Mouse (Mus musculus): ENCODE results near the gene Zfyve19.

The Zfyve19 gene

DNA sequence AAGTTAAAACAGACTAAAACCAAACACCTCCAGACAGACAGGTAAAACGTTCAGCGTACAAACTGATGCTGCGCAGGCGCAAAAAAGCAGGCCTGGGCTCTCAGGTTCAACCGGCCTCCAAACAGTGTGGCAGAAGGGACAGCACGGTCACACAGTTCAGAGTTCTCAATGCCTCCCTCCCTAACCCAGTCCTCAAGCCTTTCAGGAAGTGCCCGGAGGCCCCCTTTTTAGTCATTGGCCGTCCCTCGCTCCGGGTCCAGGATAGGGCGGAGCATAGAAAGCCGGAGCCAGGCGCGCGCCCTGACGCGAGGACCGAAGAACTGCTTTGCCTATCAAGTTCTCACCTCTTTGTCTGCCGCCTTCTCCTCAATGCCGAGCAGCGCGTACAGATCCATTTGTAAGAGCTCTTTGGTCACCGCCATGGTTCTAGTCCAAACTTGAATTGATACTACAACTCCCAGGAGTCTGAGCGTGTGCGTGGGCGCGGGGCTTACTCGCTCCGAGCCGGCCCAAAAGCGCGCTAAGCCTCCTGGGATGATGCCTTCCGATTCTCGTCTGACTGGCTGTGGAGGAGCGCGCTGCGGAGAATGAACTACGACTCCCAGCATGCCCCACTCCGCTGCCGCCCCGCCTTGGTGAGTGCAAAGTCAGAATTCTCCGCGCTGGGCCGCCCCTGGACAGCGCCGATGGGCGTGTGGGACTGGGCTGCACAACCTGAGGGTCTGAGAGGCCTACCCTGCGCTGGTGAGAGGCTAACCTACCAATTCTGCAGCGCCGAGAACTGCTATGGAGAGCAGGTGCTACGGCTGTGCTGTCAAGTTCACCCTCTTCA lies at the start of gene Zfyve19, which contains the start of gene Dnajc17:
Gene Zfyve19, plus strand, starts transcription at position 274 of the 832 bp plus-strand sequence.
Gene Dnajc17, minus strand, starts transcription at position 452 of the 832 bp plus-strand sequence.
- peak; percentile 94 to 96 for DNase-seq (ENCODE audit: low spot score in 2 of 2)

- DNase-seq (ENCODE audit: low spot score in 2 of 2), result no peak
Measured at GRCm38 (mm10) chr2:119161247-119161646, 47.2 kb upstream of the Zfyve19 start.

DNA sequence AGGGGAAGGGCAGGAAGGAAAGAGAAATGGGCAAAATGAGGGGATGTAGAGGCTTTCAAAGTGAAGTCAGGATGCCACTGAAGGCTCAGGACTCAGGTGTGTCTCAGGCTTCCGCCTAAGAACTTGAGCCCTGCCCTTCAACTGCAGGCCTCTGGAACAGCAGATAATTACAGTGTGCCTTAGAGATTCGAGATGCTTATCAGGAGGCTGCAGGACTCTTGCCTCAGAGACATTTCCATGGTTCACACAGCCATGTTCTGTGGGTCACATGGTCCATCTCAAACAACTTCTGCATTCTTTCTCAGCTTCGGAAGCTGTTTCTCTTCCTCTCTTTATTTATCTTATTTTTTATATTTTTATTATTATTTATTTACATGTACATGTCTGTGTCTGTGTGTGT lies 45.3 kb upstream of the Zfyve19 start:
- no peak for DNase-seq (ENCODE audit: low spot score in 2 of 2)

- DNase-seq (ENCODE audit: low spot score in 2 of 2), result no peak
Measured at GRCm38 (mm10) chr2:119163999-119164398, 44.4 kb upstream of the Zfyve19 start.

DNA sequence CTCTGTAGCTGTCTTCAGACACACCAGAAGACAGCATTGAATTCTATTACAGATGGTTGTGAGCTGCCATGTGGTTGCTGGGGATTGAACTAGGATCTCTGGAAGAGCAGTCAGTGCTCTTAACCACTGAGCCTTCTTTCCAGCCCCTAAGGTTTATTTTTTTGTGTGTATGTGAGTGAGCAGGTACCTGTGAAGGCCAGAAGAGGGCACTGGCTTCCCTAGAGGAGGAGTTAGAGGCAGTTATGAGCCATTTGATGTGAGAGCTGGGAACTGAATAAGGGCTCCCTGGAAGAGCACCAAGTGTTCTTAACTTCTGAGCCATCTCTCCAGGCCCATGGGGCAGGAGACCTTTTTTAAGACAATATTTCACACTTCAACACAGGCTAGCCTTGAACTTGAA lies 43.0 kb upstream of the Zfyve19 start:
- no peak for DNase-seq (ENCODE audit: low spot score in 2 of 2)

DNA sequence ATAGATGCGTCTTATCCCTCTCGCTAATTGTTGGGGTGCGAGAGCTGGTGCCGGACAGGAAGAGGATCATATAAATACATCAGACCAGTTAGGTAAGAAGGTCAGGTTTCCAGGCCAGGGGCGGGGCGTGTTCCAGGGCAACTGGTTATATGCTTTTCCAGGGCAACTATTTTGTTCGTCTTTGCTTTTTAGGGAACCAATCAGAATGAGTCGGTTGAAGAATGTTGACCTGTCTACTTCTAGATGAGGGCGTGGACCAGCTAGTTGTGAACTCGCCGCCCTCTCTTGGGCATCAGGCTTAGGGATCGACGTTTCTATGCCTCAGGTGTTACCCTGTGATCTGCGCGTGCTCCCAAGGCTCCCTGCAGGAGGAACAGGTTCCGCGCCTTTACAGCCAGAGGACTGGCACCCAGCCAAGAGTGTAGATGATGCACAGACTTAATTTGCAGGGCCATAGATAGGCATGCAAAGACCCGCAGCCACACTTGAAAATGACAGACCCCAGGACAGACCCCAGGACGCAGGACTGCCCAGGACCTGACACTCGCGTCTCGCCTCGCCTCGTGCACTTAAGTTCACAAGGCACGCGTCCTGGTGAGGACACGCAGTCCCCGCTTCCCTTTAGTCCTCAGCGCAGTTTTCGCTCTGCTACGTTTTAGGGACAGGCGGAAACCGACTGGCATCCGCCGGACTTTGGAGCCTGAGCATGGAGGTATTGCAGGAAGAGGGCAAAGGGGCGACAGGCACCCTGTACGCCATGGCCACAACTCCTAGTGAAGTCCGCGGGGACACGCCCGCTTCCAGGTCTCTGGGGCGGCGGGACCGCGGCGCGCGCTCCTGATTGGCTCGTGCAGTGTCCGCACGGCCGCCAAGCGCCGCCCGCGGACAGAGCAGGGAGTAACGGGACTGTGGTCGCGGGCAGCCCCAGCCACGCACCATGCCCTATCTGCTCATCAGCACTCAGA lies 41.2 kb upstream of the Zfyve19 start, which contains the start of gene Gchfr:
Gene Gchfr, plus strand, starts transcription at position 873 of the 965 bp plus-strand sequence.
- DNase-seq (ENCODE audit: low spot score in 2 of 2), result no peak

DNA sequence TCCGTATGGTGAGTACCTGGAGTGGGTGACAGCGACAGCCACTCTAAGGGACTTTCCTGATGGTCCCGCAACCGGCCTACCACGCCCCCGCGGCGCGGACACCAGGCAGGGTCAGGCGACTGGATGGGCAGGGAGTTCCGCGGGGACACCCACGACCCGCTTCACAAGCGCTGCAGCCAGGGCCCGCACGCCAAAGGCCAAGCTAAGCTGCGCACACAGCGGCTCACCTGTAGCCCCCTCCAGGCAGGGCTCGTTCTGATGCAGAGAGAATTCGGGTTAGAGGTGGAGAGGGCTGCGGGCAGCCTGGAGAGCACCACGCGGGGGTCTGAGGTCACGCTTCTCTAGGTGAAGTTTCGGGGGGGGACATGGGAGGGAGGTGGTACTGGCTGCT lies 40.6 kb upstream of the Zfyve19 start:
- DNase-seq (ENCODE audit: low spot score in 2 of 2), result no peak

GRCm38 (mm10) chr2:119170282-119170681 lies 38.1 kb upstream of the Zfyve19 start:
- no peak for DNase-seq (ENCODE audit: low spot score in 2 of 2)

DNA sequence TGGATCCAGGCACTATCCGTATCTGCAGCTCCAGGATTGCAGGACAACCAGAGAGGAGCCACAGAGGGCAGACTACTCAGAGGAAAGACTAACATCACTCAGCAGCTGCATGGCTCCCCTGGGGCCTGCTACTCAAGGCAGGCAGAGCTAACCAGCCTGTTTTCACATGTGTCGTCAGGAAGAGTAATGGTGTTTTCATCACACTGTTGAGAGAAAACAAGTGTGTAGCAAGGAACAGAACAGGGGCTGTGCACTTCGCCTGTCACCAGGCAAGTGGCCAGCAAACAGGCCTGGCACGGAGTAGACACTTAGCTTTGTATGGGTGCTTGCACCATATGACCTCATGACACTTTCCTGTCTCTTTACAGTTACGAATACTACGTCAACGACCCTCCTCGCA lies 36.8 kb upstream of the Zfyve19 start:
- no peak for DNase-seq (ENCODE audit: low spot score in 2 of 2)

DNA sequence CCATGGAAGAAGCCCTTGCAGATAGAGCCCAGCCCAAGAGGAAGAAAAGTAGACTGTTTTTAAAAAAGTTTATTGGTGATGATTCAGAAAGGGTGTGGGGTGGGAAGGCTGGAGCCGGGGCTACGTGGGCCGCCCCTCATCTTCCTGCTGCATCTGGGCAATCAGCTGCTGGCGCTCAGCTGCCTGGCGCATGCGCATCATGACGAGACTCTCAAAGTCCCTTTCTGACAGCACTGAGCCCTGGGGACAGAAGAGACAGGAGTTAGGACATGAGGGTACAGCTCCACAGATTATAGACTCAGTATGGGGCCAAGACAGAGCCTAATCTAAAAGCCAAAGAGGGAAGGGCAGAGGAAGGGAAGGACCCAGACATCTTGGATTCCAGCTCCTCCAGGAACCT lies 36.0 kb upstream of the Zfyve19 start:
- no peak for DNase-seq (ENCODE audit: low spot score in 2 of 2)

DNA sequence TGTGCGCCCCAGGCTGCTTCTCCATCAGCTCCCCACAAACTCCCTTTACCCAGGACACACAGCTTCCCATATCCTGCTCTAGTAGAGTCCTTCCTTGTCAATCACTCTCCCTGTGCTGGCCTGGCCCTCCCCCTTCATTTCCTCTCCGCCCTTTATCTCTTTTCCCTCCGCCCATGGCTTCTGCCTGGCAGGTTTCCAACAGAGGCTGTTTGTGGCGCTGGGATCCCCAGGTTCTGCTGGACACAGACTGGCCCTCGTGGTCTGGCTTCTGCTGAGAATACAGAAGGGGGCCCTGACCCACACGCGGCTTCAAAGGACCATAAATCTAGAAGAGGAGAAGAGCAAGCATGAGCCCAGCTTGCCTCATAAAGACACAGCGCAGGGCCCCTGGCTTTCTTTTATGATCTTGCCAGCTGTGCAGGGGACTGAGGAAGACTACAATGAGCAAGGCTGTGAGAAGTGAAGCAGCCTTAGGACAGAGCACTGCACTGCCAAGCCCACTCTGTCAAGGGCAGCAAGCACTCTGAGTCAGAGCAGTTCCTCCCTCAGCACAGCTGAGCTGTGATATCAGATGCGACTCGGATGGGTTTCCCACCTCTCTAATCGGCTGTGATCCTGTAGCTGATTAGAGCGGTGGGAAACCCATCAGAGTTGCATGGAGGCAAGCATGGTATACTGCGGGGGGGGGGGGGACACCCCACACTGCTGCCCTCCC lies 35.4 kb upstream of the Zfyve19 start:
- DNase-seq (ENCODE audit: low spot score in 2 of 2), result no peak

DNA sequence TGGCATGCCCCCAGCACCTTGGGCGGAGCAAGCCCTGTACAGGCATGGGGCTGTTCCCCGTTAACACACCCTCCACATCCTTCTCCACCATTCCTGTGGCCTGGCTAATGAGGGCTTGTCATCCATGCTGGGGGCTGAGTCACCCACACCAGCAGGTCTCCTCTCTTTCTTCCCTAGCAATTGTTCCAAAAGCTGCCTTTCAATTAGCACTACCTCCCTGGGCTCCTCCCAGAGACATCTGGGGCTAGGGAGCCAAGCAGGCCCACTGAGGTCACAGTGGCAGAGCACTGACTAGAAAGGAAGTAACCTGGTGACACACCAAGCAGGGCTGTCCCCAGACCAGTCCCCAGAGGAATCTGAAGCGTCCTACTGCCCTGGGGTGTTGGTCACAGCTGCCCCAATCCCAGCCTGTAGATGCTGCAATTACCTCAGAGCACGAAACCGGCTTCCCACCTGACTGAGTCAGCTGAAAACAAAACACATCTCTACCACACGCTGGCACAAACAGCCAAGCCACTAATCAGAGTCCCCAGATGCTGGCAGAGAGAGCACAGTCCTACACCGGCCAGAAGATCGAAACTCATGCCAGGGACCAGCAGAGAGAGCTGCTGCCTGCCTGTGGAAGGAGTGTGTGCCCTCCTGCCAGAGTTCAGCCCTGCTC lies 34.3 kb upstream of the Zfyve19 start, which contains the start of gene Gm14137:
Gene Gm14137, plus strand, starts transcription at position 519 of the 661 bp plus-strand sequence.
- DNase-seq (ENCODE audit: low spot score in 2 of 2), result no peak

GRCm38 (mm10) chr2:119174866-119175265 lies 33.6 kb upstream of the Zfyve19 start:
- DNase-seq (ENCODE audit: low spot score in 2 of 2), result no peak

GRCm38 (mm10) chr2:119175614-119176013 lies 32.8 kb upstream of the Zfyve19 start:
- DNase-seq (ENCODE audit: low spot score in 2 of 2), result no peak

DNA sequence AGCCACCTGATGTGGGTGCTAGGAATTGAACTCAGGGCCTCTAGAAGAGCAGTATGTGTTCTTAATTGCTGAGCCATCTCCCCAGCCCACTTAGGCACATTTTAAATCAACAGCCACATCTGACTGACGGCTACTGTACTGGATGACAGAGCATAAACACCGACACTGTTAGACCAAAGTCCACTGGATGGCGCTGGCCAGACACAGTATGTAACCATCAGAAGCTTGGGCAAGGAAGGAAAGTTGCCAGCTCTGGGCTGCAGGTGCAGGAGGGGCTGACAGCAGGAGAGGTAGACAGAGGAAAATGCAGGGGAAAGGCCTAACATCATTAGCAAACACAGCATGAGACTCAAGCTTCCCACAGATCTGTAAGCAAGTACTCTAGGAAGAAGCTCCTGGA lies 31.7 kb upstream of the Zfyve19 start:
- no peak for DNase-seq (ENCODE audit: low spot score in 2 of 2)

GRCm38 (mm10) chr2:119177384-119177939 lies 31.0 kb upstream of the Zfyve19 start:
- DNase-seq (ENCODE audit: low spot score in 2 of 2), result no peak

- DNase-seq (ENCODE audit: low spot score in 2 of 2), result no peak
Measured at GRCm38 (mm10) chr2:119182914-119183313, 25.5 kb upstream of the Zfyve19 start.

DNA sequence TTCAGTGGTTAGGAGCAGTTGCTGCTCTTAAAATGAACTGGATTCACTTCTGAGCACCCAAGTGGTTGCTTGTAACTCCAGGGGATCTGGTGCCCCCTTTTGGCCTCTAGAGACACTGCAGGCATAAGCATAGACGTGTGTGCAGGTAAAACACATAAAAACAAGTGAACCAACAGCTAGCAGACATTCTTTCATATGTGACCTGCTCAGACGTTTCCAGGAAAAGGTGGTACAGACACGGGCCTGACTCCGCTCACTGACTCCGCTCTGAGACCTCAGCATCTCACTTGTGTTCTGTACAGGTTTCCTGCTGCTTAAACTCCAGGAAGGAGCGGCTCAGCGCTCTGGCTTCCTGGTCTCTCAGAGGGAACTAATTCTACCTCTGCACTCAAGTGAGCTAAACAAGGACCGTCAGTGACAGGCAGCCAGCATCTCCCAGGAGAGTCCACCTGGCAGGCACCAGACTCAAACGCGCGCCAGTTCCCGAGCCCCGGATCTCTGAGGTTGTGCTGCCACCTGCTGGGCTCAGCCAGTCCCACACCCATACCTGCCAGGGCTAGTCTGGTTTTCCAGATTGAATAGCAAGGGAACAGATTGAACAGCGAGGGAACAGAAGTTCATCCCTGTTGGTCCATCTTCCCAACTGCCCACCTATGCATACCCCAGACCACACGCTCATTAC lies 19.2 kb upstream of the Zfyve19 start:
- peak; percentile 51 to 76 for DNase-seq (ENCODE audit: low spot score in 2 of 2)

DNA sequence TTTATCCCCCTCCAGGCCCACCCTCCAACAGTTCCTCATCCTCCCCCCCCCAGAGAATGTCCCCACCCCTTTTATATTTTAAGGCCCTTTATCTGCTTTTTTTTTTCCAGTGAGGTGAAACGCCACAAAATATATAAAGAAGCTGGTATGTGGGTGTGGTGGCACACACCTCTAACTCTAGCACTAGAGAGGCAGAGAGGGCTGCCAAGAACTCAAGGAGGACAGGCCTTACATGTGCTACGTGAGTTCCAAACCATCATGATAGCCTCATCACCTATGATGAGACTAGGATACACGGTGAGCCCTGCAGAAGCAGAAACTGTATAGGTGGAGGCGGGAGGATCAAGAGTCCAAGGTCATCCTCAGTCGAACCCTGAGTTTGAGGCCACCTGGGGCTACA lies 17.4 kb upstream of the Zfyve19 start:
- no peak for DNase-seq (ENCODE audit: low spot score in 2 of 2)

GRCm38 (mm10) chr2:119194140-119194539 lies 14.3 kb upstream of the Zfyve19 start:
- no peak for DNase-seq (ENCODE audit: low spot score in 2 of 2)

All from frontal cortex, postnatal 10 days (tissue).